Mouse (Mus musculus): ENCODE measurements around the gene Kdm5c.

- TF ChIP-seq CTCF (conservative IDR thresholded peaks at IDR 0.05; ENCODE audit: low read length) (no peak), POU5F1 (IDR thresholded peaks at IDR 0.05; ENCODE audit: borderline replicate concordance, low read length) (no peak), NANOG (IDR thresholded peaks at IDR 0.05; ENCODE audit: borderline replicate concordance, low read length) (no peak)
Measured at GRCm38 (mm10) chrX:152223313-152223712, 9.5 kb upstream of the Kdm5c start.

Measured in E14TG2a.4 (cell line).